Mouse (Mus musculus): ENCODE results near the gene Pde4b.

GRCm38 (mm10) chr4:102413794-102414193, 326.5 kb downstream of the Pde4b start:
- TF ChIP-seq CTCF (conservative IDR thresholded peaks at IDR 0.05; ENCODE audit: low read length) (no peak), POU5F1 (IDR thresholded peaks at IDR 0.05; ENCODE audit: borderline replicate concordance, low read length) (no peak)
